Mouse (Mus musculus): Measurements from ENCODE around the gene Elmsan1. TPM values are rescaled to one million over a fixed set of nuclear protein-coding genes. Genes with fewer than 3 reads are reported as not detected.

Elmsan1 gene
- polyA plus RNA-seq, 1 experiment from 2014 or later: 2.7 TPM

DNA sequence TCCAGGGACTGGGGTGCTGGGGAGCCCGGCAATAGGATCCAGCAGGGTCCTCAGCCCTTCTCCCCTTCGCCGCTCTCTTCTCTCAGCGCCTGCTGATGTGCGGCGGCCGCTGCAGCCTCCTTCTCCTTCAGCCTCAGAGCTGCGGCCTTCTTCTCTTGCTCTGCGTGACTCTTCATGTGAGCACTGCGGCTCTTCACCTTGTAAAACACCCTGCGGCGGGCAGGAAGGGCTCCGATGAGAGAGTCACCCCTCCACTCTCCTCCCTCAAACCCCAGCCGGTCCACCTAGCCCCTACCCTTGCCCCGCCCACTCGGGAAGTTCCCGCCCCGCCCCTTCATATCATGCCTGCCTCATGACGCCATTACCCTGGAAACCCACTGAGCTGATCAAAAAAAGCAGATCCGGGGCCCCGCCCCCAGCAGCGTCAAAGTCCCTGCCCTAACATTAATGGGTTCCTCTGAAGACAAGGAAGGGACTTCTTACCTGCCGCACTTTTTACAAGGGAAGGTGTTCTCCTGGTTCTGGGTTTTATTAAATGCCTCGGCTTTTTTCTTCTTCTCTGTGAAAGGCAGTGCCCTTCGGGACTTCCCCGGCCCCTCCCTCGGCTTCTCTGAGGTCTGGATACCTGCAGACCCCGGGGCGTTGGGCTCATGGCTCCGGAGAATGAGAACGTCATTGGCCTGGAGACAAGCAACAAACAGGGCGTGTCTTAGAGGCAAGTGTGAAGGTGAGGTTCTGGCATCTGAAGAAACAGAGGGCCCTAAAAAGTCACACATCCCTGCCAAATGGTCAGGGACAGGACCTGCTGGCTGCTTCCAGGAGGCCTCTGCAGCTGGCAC, 66.1 kb downstream of the Elmsan1 start:
- no peak overlapping the region for H3K4me2 ChIP-seq (ENCODE audit: low read length)
- H3K36me3 ChIP-seq (ENCODE audit: control insufficient read depth, insufficient read depth, low read length): 0 out of 2 replicates have a peak, but pooled peaks cover 2% of the 10 kb centered on the region
- no peaks in the 10 kb centered on the region for H3K9me3 ChIP-seq (replicated peaks; ENCODE audit: control insufficient read depth, low read length, poor library complexity, severe bottlenecking)
- no peak for ATAC-seq
- 73% methylated on average over 32 of the region's 32 CpGs for WGBS
- H3K4me1 ChIP-seq (ENCODE audit: control insufficient read depth, insufficient read depth, low read length): peaks cover 14% of the 10 kb centered on the region
- H3K27ac ChIP-seq (ENCODE audit: low read length): no peak overlapping the region
- H3K4me3 ChIP-seq (ENCODE audit: low read depth, low read length): no peak overlapping the region
- no peak overlapping the region for H3K9ac ChIP-seq (ENCODE audit: low read depth, low read length)
- H3K27me3 ChIP-seq (ENCODE audit: control insufficient read depth, insufficient read depth, low read depth, low read length): no peaks in the 10 kb centered on the region

DNA sequence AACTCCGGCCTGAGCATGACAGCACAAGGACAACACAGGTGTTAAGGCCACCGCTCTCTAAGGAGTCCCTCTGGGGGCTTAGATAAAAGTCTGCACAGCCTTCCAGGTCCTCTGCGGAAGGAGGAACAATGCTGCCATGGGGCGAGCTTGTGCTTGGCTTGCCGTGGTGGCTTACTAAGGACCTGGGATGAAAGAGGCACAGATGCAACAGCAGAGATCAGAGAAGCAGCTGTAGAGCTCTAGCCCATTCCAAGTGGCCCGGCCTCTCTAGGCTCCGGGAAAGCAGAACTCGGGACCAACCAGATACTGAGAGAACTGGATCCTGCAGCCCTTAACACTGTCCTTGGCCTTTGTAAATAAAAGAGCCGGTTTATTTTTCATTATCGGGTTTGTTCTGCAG, 66.8 kb downstream of the Elmsan1 start:
- H3K9ac ChIP-seq (ENCODE audit: low read depth, low read length): no peak overlapping the region
- H3K4me3 ChIP-seq (ENCODE audit: low read depth, low read length): no peak overlapping the region
- ATAC-seq: no peak
- no peak overlapping the region for H3K27ac ChIP-seq (ENCODE audit: low read length)
- 83% methylated on average over 10 of the region's 10 CpGs for WGBS
- H3K9me3 ChIP-seq (replicated peaks; ENCODE audit: control insufficient read depth, low read length, poor library complexity, severe bottlenecking): no peaks in the 10 kb centered on the region
- H3K27me3 ChIP-seq (ENCODE audit: control insufficient read depth, insufficient read depth, low read depth, low read length): no peaks in the 10 kb centered on the region
- no peak overlapping the region for H3K4me2 ChIP-seq (ENCODE audit: low read length)
- H3K4me1 ChIP-seq (ENCODE audit: control insufficient read depth, insufficient read depth, low read length): peaks cover 14% of the 10 kb centered on the region
- 0 out of 2 replicates have a peak, but pooled peaks cover 2% of the 10 kb centered on the region for H3K36me3 ChIP-seq (ENCODE audit: control insufficient read depth, insufficient read depth, low read length)

DNA sequence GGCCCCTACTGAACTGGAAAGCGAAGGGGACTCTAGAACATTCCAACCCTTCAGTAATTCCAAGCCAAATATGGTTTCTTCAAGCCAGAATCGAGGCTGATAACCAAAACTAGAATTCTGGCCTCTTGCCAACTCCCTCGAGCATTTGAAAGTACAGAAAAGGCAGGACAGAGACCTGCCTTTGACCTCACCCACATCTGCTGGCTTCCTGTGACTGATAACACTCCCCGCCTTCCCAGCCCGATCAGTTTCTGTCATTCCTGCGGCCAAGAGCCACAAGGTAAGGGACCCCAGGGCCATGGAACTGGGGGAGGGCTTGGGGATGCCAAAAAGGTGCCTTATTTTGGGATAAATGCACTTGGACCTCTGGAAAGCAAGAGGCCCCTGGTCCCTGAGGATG, 67.7 kb downstream of the Elmsan1 start:
- peaks cover 14% of the 10 kb centered on the region for H3K4me1 ChIP-seq (ENCODE audit: control insufficient read depth, insufficient read depth, low read length)
- 65% methylated on average over 6 of the region's 6 CpGs for WGBS
- no peaks in the 10 kb centered on the region for H3K27me3 ChIP-seq (ENCODE audit: control insufficient read depth, insufficient read depth, low read depth, low read length)
- ATAC-seq: no peak
- no peak overlapping the region for H3K4me3 ChIP-seq (ENCODE audit: low read depth, low read length)
- H3K27ac ChIP-seq (ENCODE audit: low read length): no peak overlapping the region
- H3K36me3 ChIP-seq (ENCODE audit: control insufficient read depth, insufficient read depth, low read length): 0 out of 2 replicates have a peak, but pooled peaks cover 2% of the 10 kb centered on the region
- H3K9me3 ChIP-seq (replicated peaks; ENCODE audit: control insufficient read depth, low read length, poor library complexity, severe bottlenecking): no peaks in the 10 kb centered on the region
- no peak overlapping the region for H3K4me2 ChIP-seq (ENCODE audit: low read length)
- H3K9ac ChIP-seq (ENCODE audit: low read depth, low read length): no peak overlapping the region

DNA sequence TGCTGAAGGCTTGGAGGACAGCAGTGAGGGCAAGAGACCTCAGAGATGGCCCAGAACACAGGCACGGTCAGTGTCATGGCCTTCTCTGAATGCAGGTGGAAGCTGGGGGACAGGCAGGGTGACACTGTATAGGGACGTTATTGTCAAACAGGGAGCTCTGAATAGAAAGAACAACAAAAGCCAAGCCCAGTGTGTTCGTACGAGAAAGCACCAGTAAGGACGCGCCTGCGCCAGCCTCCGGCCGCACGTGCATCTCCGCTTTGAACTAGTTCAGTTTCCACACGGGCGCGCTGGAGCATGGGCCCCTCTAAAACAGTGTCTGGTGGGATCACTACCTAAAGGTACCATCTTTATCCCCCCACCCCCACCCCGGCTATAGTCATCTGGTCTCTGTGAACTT, 68.7 kb downstream of the Elmsan1 start:
- peak overlapping the region; percentile 23; the same call in 1 of the 2 replicates for H3K4me2 ChIP-seq (ENCODE audit: low read length)
- no peak for ATAC-seq

DNA sequence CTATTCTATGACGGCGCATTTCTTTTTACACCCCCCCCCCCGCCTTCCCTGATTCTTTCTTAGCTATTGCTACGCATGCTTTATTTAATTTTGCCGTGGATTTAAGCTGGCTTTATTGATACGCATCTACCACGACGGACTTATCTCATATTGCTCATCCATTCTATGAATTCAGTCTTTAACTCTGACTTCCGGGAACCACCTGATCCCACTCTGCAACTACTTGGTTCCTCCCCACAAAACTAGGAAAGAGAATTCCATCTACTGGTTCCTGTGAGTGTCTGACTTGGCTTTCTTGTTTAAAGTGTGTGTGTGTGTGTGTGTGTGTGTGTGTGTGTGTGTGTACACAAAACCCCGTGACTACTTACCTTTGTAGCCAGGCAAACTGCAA, 70.1 kb downstream of the Elmsan1 start:
- ATAC-seq: no peak; the same call in 1 of the 2 replicates

More for the DNA sequence above, 68.7 kb downstream of the Elmsan1 start:
- H3K36me3 ChIP-seq (ENCODE audit: control insufficient read depth, insufficient read depth, low read length): no peaks in the 10 kb centered on the region
- no peaks in the 10 kb centered on the region for H3K9me3 ChIP-seq (replicated peaks; ENCODE audit: control insufficient read depth, low read length, poor library complexity, severe bottlenecking)
- no peak overlapping the region for H3K4me3 ChIP-seq (ENCODE audit: low read depth, low read length)
- H3K4me1 ChIP-seq (ENCODE audit: control insufficient read depth, insufficient read depth, low read length): peaks cover 14% of the 10 kb centered on the region
- peak overlapping the region; percentile 39; the same call in 1 of the 2 replicates for H3K9ac ChIP-seq (ENCODE audit: low read depth, low read length)
- WGBS: 41% methylated on average over 15 of the region's 15 CpGs
- no peaks in the 10 kb centered on the region for H3K27me3 ChIP-seq (ENCODE audit: control insufficient read depth, insufficient read depth, low read depth, low read length)
- no peak overlapping the region for H3K27ac ChIP-seq (ENCODE audit: low read length)

DNA sequence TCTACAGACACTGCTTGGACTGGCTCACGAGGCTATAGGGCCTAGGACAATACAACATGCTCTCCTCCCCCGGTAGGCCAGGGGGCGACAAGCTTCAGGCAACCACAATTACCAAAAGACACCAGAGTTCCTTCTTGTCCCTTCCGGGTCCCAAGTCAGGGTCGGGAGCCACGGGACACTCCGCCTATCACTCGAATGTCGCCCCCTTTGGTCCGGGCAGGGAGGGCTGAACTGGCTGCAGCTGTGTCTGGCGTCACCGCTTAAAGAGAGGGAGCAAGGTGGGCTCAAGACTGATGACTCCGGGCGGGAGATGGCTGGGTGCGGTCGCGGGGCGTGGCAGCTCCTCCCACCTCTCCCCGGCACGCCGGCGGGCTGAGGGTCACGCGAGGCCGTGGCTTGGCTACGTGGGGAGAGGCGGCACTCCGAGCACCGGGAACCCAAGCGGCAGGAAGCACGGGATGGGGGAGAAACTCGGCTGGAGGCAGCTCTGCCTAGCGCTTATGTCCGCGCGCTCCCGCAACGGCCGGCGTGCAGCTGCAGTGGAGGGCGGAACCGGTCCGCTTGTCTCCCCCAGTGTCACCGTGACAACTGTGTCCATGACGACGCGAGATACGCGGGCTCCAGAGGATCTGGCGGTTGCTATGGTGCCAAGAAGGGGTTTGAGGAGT, 70.6 kb downstream of the Elmsan1 start, which contains the start of gene Pnma1:
Pnma1 (minus strand) TSS at position 536 of the 668 bp plus-strand sequence.
- Histone ChIP-seq H3K27me3 (ENCODE audit: control insufficient read depth, insufficient read depth, low read depth, low read length) (no peaks in the 10 kb centered on the region), H3K4me3 (ENCODE audit: low read depth, low read length) (peak within 1 kb of the TSS; percentile 65), H3K9me3 (replicated peaks; ENCODE audit: control insufficient read depth, low read length, poor library complexity, severe bottlenecking) (no peaks in the 10 kb centered on the region), H3K4me1 (ENCODE audit: control insufficient read depth, insufficient read depth, low read length) (peaks cover 14% of the 10 kb centered on the region), H3K36me3 (ENCODE audit: control insufficient read depth, insufficient read depth, low read length) (no peaks in the 10 kb centered on the region; the same call in 1 of the 2 replicates), H3K9ac (ENCODE audit: low read depth, low read length) (peak within 1 kb of the TSS; percentile 79), H3K27ac (ENCODE audit: low read length) (peak within 1 kb of the TSS; percentile 87), H3K4me2 (ENCODE audit: low read length) (peak within 1 kb of the TSS; percentile 74)
- ATAC-seq: peak; percentile 96
- WGBS: 0% methylated on average over 44 of the region's 50 CpGs

More for the DNA sequence above, 70.1 kb downstream of the Elmsan1 start:
- Histone ChIP-seq H3K9ac (ENCODE audit: low read depth, low read length) (peak overlapping the region; percentile 79), H3K9me3 (replicated peaks; ENCODE audit: control insufficient read depth, low read length, poor library complexity, severe bottlenecking) (no peaks in the 10 kb centered on the region), H3K4me1 (ENCODE audit: control insufficient read depth, insufficient read depth, low read length) (peaks cover 14% of the 10 kb centered on the region), H3K4me3 (ENCODE audit: low read depth, low read length) (peak overlapping the region; percentile 65), H3K4me2 (ENCODE audit: low read length) (peak overlapping the region; percentile 74), H3K27ac (ENCODE audit: low read length) (peak overlapping the region; percentile 87), H3K27me3 (ENCODE audit: control insufficient read depth, insufficient read depth, low read depth, low read length) (no peaks in the 10 kb centered on the region), H3K36me3 (ENCODE audit: control insufficient read depth, insufficient read depth, low read length) (no peaks in the 10 kb centered on the region; the same call in 1 of the 2 replicates)
- 3% methylated on average over 10 of the region's 10 CpGs for WGBS

DNA sequence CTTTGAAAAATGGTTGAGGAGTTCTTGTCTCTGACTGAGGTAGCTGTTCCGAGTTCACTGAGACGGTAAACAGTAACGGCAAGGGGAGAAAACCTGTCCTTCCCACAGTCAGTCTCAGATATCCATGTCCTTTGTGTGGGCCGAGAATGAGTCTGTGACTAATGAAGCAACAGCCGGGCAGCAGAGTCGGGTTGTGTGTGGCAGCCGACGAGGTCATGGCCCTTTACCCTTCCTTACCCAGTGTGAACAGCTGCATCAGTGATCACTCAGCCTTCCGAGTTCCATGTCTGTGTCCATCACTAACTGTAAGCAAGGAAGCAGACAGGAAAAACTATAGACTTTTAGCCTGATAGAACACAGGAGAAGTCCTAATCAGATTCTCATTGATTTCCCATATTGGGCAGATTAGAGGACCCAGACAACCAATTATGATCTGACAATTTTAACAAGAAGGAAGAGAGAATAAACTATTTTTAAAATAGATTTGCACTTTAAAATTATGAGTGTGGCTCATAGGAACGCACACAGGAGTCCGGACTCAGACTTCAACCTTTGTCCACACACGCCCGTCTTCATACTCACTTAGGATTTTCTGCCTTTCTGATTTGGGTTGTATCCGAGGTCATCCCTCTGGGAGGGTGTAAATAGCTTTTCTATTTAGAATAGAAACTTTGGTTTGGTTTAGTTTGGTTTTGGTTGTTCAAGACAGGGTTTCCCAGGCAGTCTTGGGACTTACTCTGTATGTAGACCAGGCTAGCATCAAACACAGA, 76.2 kb downstream of the Elmsan1 start:
- Histone ChIP-seq H3K4me1 (ENCODE audit: control insufficient read depth, insufficient read depth, low read length) (no peaks in the 10 kb centered on the region), H3K27ac (ENCODE audit: low read length) (no peak overlapping the region), H3K9me3 (replicated peaks; ENCODE audit: control insufficient read depth, low read length, poor library complexity, severe bottlenecking) (no peaks in the 10 kb centered on the region), H3K4me3 (ENCODE audit: low read depth, low read length) (no peak overlapping the region), H3K4me2 (ENCODE audit: low read length) (no peak overlapping the region), H3K36me3 (ENCODE audit: control insufficient read depth, insufficient read depth, low read length) (no peaks in the 10 kb centered on the region; the same call in 1 of the 2 replicates), H3K9ac (ENCODE audit: low read depth, low read length) (no peak overlapping the region), H3K27me3 (ENCODE audit: control insufficient read depth, insufficient read depth, low read depth, low read length) (no peaks in the 10 kb centered on the region)
- 64% methylated on average over 14 of the region's 14 CpGs for WGBS
- ATAC-seq: no peak

DNA sequence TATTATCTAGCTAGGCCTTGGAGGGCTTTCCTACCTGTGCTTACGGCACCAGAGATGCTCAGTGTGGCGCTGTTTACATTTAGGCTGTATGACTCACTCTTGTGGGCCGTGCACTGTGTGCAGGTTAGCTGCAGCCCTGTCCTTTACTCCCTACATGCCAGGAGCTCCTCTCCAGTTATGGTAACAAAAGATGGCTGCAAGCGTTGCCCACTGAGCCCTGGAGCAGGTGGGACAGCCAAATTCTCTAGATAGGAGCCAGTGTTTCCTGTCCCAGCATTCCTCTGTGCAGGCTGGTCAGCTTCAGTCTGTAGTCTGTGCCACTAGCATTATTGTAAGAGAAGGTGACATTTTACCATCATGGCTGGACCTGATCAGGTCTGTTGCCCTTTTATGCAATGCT, 77.4 kb downstream of the Elmsan1 start:
- Histone ChIP-seq H3K27ac (ENCODE audit: low read length) (no peak overlapping the region), H3K9me3 (replicated peaks; ENCODE audit: control insufficient read depth, low read length, poor library complexity, severe bottlenecking) (no peaks in the 10 kb centered on the region), H3K36me3 (ENCODE audit: control insufficient read depth, insufficient read depth, low read length) (peaks cover under 1% of the 10 kb centered on the region; the same call in 1 of the 2 replicates), H3K27me3 (ENCODE audit: control insufficient read depth, insufficient read depth, low read depth, low read length) (no peaks in the 10 kb centered on the region), H3K9ac (ENCODE audit: low read depth, low read length) (no peak overlapping the region), H3K4me3 (ENCODE audit: low read depth, low read length) (no peak overlapping the region), H3K4me2 (ENCODE audit: low read length) (no peak overlapping the region), H3K4me1 (ENCODE audit: control insufficient read depth, insufficient read depth, low read length) (no peaks in the 10 kb centered on the region)
- ATAC-seq: no peak
- WGBS: 87% methylated on average over 4 of the region's 4 CpGs
